Mouse (Mus musculus) layer of hippocampus, adult 9-11 months (tissue): Measurements from ENCODE around the gene Il4ra.

Experiments
- DNase-seq: peaks from one replicate; pipeline ENCODE4 v3.0.0; 2022

Il4ra gene

DNA sequence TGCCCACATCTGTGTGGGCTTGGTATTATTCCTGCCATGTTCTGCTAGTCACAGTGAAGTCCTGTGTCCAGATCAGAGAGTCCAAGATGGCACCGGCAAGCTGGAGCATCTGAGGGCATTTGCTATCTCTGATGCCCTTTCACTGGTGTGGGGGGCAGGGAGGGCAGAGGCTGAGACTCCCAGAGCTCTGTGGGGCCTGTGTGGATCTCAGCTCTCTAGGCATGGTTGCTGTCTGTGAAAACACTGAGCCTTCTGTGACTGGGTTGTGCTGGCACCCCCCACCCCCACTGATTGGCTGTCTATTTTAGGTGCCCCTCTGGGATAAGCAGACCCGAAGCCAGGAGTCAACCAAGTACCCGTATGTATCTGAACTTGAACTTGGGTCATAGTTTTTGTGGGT, 22.9 kb downstream of the Il4ra start:
- DNase-seq, result no peak

DNA sequence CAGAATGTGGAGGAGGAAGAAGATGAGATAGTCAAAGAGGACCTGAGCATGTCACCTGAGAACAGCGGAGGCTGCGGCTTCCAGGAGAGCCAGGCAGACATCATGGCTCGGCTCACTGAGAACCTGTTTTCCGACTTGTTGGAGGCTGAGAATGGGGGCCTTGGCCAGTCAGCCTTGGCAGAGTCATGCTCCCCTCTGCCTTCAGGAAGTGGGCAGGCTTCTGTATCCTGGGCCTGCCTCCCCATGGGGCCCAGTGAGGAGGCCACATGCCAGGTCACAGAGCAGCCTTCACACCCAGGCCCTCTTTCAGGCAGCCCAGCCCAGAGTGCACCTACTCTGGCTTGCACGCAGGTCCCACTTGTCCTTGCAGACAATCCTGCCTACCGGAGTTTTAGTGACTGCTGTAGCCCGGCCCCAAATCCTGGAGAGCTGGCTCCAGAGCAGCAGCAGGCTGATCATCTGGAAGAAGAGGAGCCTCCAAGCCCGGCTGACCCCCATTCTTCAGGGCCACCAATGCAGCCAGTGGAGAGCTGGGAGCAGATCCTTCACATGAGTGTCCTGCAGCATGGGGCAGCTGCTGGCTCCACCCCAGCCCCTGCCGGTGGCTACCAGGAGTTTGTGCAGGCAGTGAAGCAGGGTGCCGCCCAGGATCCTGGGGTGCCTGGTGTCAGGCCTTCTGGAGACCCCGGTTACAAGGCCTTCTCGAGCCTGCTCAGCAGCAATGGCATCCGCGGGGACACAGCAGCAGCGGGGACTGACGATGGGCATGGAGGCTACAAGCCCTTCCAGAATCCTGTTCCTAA, 24.0 kb downstream of the Il4ra start:
- DNase-seq, result no peak

GRCm38 (mm10) chr7:125576982-125577381, 25.1 kb downstream of the Il4ra start:
- DNase-seq, result no peak

GRCm38 (mm10) chr7:125577486-125578088, 25.7 kb downstream of the Il4ra start:
- no peak for DNase-seq

- DNase-seq, result no peak
Measured at GRCm38 (mm10) chr7:125578106-125578505, 26.2 kb downstream of the Il4ra start.

GRCm38 (mm10) chr7:125579545-125580219, 27.8 kb downstream of the Il4ra start:
- no peak for DNase-seq

DNA sequence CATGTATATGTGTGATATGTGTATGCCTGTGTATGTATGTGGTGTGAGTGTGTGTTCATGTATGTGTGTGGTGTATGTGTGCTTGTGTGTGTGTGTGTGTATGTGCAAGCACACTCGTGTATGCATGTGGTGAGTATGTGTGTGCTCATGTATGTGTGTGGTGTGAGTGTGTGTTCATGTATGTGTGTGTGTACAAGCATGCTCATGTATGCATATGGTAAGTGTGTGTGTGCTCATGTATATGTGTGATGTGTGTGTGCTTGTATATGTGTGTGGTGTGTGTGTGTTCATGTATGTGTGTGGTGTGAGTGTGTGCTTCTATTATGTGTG, 28.3 kb downstream of the Il4ra start:
- DNase-seq, result no peak

- no peak for DNase-seq
Measured at GRCm38 (mm10) chr7:125580625-125581316, 28.9 kb downstream of the Il4ra start.

DNA sequence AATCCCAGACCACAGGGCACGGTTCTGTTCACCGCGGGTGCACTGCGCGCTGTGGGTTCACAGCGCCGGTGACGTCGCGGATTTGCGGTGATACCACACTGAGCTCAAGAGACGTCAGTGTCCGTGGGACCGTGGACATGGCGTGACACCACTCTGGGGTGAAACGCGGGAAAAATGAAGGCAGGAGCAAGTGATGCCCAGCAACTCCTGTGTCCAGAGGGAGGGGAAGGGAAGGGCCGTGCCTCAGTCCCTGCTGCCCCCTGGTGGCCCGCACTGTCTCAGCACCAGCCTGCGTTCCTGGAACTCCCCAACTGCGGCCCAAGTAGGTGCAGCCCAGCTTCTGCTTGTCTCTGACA, 29.4 kb downstream of the Il4ra start:
- peak; percentile 83 for DNase-seq

DNA sequence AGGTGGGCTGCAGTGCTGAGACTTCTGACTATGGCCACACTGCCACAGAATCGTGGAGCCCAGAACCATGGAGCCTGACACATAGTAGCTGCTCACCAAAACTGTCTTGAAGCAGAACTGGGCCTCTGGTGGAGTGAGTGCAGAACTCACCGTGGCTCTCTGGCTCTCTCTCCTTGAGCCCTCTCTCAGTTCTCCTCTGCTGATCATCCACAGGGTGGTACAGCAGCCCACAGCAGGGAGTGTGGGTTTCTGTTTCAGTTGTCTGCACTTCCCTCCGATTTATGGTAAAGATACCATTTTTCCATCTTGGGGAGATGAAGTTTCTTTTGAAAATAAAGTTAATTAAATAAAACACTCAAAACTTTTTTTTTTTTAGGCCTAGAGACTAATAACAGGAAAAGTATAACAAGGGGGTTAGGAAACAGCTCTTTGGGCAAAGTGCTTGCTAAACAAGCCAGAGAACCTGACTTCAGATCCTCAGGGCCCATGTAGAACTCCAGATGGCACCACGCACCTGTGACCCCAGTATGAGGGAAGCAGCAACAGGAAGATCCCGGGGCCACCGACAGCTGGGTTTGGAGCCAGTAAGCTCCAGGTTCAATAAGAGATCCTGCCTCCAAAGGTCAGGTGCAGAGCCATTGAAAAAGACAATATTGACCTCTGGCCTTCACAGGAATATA, 31.5 kb downstream of the Il4ra start:
- DNase-seq, result no peak

DNA sequence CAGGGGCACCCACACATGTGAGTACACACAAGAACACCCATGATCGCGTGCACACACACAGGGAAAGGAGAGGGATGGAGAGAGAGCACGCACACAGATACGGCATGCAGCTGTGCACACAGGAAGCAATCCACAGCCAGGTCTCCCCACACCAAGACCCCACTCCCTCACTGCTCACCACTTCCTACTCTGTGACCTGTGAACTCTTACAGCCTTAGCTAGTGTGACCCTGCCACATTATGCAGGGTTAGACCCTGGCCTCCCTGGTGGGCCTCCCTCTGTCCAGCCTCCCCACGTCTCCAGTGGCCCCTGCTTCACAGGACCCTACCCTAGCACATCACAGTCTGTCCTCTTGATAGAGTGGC, 32.1 kb downstream of the Il4ra start:
- DNase-seq, result no peak

GRCm38 (mm10) chr7:125586355-125586754, 34.4 kb downstream of the Il4ra start:
- no peak for DNase-seq

- DNase-seq, result no peak
Measured at GRCm38 (mm10) chr7:125588721-125589120, 36.8 kb downstream of the Il4ra start.

DNA sequence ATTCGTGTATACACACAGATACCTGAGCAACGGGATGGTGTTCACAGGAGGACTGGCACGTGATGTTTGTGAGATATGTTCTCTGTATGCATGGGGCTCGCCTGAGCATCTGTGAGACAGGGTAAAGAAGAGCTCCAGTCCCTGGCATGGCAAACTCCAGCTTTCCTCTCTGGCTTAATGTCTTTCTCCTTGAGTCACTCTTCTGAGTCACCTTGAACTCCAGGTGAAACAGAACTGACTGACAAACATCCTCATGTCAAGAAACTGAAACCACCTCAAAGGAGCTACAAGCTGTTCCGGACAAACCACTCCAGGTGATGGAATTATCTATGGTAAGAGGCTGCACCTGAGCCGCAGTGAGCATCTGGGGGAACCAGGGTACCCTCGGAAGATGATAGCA, 38.0 kb downstream of the Il4ra start:
- DNase-seq, result no peak

DNA sequence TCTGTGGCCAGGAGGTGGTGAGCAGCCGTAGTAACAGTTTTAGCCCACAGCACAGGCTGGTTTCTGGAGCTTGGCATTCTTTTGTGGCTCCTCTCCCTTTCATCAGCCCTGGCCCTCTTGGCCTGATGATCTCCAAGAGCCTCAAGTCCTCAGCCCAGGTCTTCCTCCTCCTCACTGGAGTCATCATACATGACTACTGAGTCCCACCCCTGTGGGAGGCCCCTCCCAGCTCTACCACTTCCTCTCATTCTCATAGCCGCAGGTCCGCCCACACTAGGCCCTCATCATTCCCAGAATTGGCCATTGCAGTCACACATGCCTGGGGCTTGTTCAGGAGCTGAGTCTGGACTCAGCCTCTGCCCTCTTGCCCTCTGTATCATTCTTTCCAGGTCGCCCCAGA, 41.9 kb downstream of the Il4ra start:
- no peak for DNase-seq

GRCm38 (mm10) chr7:125596406-125596805, 44.5 kb downstream of the Il4ra start:
- no peak for DNase-seq

DNA sequence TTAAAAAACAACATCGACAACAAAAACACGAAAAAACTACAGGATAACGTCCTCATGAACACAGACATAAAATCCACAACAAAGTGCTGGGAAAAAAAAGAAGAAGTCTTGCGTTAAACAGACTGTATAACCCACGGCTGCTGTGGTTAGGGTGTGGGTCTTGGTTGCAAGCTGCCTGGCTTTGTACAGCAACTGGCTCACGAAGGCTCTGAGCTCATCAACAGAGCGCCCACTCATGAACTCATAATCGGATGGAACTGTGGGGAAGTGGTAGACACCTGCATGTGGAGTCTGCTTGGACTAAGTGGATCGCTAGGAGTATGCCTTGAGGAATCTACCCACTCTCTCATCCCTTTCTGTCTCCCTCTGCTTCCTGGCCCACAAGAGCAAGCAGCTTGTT, 45.2 kb downstream of the Il4ra start:
- no peak for DNase-seq

- DNase-seq, result no peak
Measured at GRCm38 (mm10) chr7:125597516-125598347, 45.8 kb downstream of the Il4ra start.

GRCm38 (mm10) chr7:125599373-125599973, 47.6 kb downstream of the Il4ra start:
- DNase-seq, result no peak

DNA sequence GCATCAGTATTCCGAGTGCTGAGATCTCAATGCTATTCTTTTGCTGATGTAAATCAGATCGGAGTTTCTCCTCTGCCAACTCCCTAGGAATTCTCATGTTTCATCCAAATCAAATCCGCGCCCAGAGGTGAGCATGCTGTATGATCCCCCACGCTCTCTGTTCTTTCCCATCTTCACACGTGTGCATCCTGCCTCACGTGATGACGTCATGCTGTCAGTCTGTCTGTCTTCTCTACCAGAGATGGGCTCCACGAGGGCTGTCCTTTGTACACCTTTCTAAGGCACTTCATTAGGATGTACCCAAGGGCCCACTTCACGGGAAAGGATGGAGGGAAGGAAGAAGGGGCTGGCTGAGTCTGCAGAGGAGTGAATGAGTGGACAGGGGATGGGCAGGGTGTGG, 48.2 kb downstream of the Il4ra start:
- DNase-seq, result no peak

DNA sequence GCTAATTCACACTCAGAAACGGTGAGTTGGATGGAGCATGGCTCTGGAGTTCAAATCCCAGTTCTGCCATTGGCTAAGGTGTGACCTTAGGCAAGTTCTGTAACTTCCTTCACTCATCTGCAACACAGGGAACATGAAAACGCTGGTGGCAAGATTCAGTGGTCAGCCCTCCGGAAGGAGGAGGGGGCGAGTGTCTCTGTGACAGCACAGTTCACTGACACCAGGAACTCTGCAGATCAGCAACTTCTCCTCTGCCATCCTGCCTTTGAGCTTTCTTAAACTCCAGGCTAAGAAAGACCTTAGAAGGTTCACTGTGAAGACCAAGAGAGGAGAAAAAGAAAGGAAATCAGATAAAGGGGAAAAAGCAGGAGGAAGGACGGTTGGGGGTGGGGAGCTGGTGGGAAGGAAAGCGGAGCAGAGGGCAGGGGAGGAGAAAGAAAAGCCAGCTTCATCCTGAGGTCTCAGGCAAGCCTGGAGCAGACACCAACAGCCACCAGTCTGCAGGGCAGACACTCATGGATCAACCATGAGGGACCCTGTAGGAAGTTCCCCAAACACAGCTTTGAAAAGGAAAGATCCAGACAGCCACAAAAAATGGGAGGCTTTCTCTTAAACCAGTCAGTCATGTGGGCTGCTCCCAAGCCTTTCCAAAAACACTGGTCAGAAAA, 48.8 kb downstream of the Il4ra start:
- no peak for DNase-seq
